Mouse (Mus musculus) bone marrow macrophage, adult 2 months (primary cell): Measurements from ENCODE around the gene Lrch1. TPM values are rescaled to one million over a fixed set of nuclear protein-coding genes. Genes with fewer than 3 reads are reported as not detected.

ENCODE experiments used
- H3K27ac ChIP-seq: 2 replicates; pipeline ENCODE4 v1.5.1; 2012; ENCODE audit warnings: low read depth, low read length; ENCODE audit not compliant: insufficient read depth
- H3K4me1 ChIP-seq: 2 replicates; pipeline ENCODE4 v1.6.1; 2012; ENCODE audit warnings: low read length; ENCODE audit not compliant: control insufficient read depth, insufficient read depth
- H3K4me3 ChIP-seq: 2 replicates; pipeline ENCODE4 v1.5.1; 2012; ENCODE audit warnings: mild to moderate bottlenecking, low read length, moderate library complexity; ENCODE audit not compliant: insufficient read depth
- CTCF ChIP-seq: IDR thresholded peaks from 2 replicates; pipeline ENCODE4 v1.5.1; 2012; ENCODE audit warnings: low read depth, mild to moderate bottlenecking, low read length, moderate library complexity
- POLR2A ChIP-seq: IDR thresholded peaks from 2 replicates; pipeline ENCODE4 v1.6.1; 2012; ENCODE audit warnings: mild to moderate bottlenecking, low read depth, low read length, borderline replicate concordance
- polyA plus RNA-seq: library from polyadenylated mRNA; stranded (reverse); fragments of >200 nt; gene quantifications from 2 replicates; pipeline ENCODE4 v1.2.4, GENCODE M21; 2012; ENCODE audit not compliant: missing spikeins, insufficient read depth, insufficient read length

Gene Lrch1
- polyA plus RNA-seq, 1 experiment: 21.8 TPM

- peaks cover 57% of the 10 kb centered on the region for H3K4me1 ChIP-seq
- peak overlapping the region; percentile 53 for H3K4me3 ChIP-seq
- H3K27ac ChIP-seq: peak overlapping the region; percentile 87
- no peak for TF ChIP-seq POLR2A
- TF ChIP-seq CTCF: no peak
Observed at GRCm38 (mm10) chr14:74913381-74914230, 34.1 kb downstream of the Lrch1 start.

DNA sequence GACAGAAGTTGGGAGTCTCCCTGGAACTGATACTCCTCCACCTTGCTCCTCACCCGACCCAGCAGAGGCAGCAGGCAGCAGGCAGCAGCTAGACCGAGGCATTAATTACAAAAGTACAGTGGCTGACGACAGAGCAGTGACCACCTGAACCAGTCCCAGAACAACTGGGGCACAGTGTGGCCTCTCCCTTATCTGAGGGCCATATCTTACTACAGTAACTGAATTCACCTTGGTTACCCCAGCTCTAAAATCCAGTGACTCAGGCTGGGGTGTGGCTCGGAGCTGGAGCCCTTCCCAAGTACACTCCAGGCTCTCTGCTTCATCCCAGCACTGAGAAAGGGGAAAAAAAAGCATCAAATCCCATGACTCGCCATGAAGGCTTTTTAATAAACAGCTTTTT lies 37.3 kb downstream of the Lrch1 start:
- Histone ChIP-seq H3K4me3 (no peak overlapping the region), H3K27ac (no peak overlapping the region), H3K4me1 (peaks cover 63% of the 10 kb centered on the region)
- TF ChIP-seq POLR2A: no peak
- no peak for TF ChIP-seq CTCF

DNA sequence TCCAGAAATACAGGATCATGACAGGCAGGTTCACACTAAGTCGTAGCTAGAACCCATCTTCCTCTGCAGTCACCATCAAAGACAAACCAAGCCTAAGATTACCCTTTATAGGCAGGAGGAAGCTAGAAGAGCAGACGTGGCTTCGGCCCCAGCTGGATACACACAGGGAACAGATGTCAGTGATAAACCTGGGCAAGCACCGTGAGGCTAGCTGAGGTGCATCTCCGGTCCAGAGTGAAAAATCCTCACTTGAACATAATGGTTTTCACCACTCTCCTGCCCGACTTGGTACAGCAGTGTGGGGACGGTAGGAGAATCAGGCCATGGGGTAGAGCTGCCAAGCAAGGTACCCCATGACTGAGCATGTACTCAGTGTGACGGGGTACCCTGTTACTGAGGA lies 38.7 kb downstream of the Lrch1 start:
- peaks cover 63% of the 10 kb centered on the region for H3K4me1 ChIP-seq
- TF ChIP-seq CTCF (no peak), POLR2A (no peak)
- no peak overlapping the region for H3K4me3 ChIP-seq
- H3K27ac ChIP-seq: peak overlapping the region; percentile 67

DNA sequence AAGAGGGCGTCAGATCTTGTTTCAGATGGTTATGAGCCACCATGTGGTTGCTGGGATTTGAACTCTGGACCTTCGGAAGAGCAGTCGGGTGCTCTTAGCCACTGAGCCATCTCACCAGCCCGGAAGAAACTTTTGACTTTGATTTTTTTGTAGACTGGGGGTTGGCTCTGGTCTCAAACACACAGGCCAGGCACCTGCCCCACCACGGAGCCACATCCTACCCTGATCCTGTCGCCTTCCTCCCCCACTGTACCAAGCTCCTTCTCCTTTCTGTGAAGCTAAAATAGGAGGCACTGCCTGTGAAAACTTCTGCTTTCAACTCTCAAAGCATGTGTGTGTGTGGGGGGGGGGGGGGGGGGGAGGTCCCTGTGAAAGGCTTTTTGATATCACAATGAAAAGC lies 39.4 kb downstream of the Lrch1 start:
- Histone ChIP-seq H3K4me3 (no peak overlapping the region), H3K4me1 (peaks cover 69% of the 10 kb centered on the region), H3K27ac (peak overlapping the region; percentile 56)
- no peak for TF ChIP-seq CTCF
- no peak for TF ChIP-seq POLR2A

GRCm38 (mm10) chr14:74907706-74908105 lies 40.0 kb downstream of the Lrch1 start:
- H3K4me1 ChIP-seq: peaks cover 69% of the 10 kb centered on the region
- no peak for TF ChIP-seq POLR2A
- TF ChIP-seq CTCF: no peak

GRCm38 (mm10) chr14:74905990-74906389 lies 41.7 kb downstream of the Lrch1 start:
- peak overlapping the region; percentile 76 for H3K27ac ChIP-seq
- TF ChIP-seq POLR2A (no peak), CTCF (no peak)
- H3K4me1 ChIP-seq: peaks cover 62% of the 10 kb centered on the region
- H3K4me3 ChIP-seq: no peak overlapping the region

More at GRCm38 (mm10) chr14:74907706-74908105, 40.0 kb downstream of the Lrch1 start:
- Histone ChIP-seq H3K27ac (0 out of 2 replicates have a peak overlapping the region, but pooled peaks have one; percentile 15), H3K4me3 (no peak overlapping the region)

- Histone ChIP-seq H3K4me3 (no peak overlapping the region), H3K4me1 (peaks cover 56% of the 10 kb centered on the region), H3K27ac (no peak overlapping the region)
- no peak for TF ChIP-seq POLR2A
- no peak for TF ChIP-seq CTCF
Observed at GRCm38 (mm10) chr14:74904442-74904841, 43.2 kb downstream of the Lrch1 start.

DNA sequence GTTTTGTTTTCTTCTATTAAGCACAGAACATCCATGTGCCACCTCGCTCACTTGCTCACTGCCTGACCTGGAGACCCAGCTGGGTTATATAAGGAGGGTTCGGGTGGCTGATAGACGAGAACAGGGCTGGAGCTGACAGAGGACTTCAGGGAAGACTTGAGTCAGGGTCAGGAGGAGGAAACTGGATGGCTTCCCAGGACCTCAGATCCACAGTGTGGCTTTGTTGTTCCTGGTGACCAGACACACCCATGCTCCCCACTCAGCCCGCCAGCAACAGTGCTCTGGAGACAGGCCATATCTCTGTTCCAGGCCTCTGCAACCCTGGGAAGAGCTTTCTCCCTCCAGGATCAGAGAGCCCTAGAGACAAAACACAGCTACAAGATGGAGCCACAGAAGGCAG lies 44.6 kb downstream of the Lrch1 start:
- Histone ChIP-seq H3K4me3 (no peak overlapping the region), H3K4me1 (peaks cover 47% of the 10 kb centered on the region), H3K27ac (no peak overlapping the region)
- TF ChIP-seq CTCF (no peak), POLR2A (no peak)

DNA sequence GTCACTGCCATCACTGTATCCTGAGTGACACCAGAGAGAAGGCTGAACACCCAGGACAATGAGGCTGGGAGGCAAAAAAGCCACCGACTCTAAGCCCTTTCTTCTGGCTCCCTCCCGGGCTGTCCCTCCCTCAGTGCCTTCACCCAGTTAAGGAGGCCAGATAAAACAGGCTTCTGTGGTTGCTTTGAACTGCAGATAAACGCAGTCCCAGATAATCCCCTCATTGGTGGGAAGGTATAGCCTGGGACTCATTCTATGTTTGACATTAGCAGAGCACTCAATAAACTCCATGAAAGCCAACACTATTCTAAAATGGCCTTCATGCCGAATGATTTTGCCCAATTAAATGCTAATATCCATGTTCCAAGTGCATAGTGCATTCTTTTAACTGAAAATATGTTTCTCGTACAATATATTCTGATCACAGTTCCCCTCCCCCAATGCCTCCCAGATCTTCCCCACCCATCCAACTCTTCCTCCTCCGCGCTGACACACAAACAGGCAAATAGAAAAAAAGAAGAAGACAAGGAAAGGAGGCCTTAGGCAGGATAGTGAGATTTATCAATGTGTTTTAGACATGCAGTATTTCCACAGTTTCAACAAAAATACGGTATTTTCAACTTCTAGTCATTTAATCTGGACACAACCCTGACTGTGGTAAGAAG lies 46.8 kb downstream of the Lrch1 start:
- Histone ChIP-seq H3K27ac (no peak overlapping the region), H3K4me3 (no peak overlapping the region), H3K4me1 (peaks cover 28% of the 10 kb centered on the region)
- TF ChIP-seq POLR2A (no peak), CTCF (no peak)
